Mouse (Mus musculus) ES-E14 (cell line): Measurements from ENCODE around the gene Plch2.

Experiments
- CHD2 ChIP-seq: IDR thresholded peaks from 2 replicates; pipeline ENCODE4 v1.6.1; 2014; ENCODE audit warnings: mild to moderate bottlenecking, low read depth, low read length, inconsistent platforms
- HCFC1 ChIP-seq: IDR thresholded peaks from 2 replicates; pipeline ENCODE4 v1.6.1; 2012; ENCODE audit warnings: low read length, inconsistent platforms, borderline replicate concordance; ENCODE audit not compliant: insufficient read depth
- MAFK ChIP-seq: IDR thresholded peaks from 2 replicates; pipeline ENCODE4 v1.6.1; 2014; ENCODE audit warnings: mild to moderate bottlenecking, low read depth, low read length, inconsistent platforms; ENCODE audit not compliant: insufficient read depth
- ZC3H11A ChIP-seq: IDR thresholded peaks from 2 replicates; pipeline ENCODE4 v1.6.1; 2012; ENCODE audit warnings: low read depth, mild to moderate bottlenecking, inconsistent platforms, low read length, borderline replicate concordance
- ZNF384 ChIP-seq: IDR thresholded peaks from 2 replicates; pipeline ENCODE4 v1.6.1; 2012; ENCODE audit warnings: low read depth, low read length, inconsistent platforms

- TF ChIP-seq CHD2 = no peak
- no peak for TF ChIP-seq ZC3H11A
- TF ChIP-seq ZNF384 = no peak
- no peak for TF ChIP-seq HCFC1
- TF ChIP-seq MAFK = no peak
Measured at GRCm38 (mm10) chr4:155020141-155020540, 36.4 kb downstream of the Plch2 start.
